Mouse (Mus musculus): ENCODE data around the gene Cfap126. TPM values are rescaled to one million over a fixed set of nuclear protein-coding genes. Genes with fewer than 3 reads are reported as not detected.
"Not testable (repeated sequence)": the region's sequence is repeated elsewhere in the genome, so short reads cannot be mapped to it uniquely, and the experiment has no call there.

Cfap126 gene
- polyA plus RNA-seq, 1 experiment: 16.7 TPM

DNA sequence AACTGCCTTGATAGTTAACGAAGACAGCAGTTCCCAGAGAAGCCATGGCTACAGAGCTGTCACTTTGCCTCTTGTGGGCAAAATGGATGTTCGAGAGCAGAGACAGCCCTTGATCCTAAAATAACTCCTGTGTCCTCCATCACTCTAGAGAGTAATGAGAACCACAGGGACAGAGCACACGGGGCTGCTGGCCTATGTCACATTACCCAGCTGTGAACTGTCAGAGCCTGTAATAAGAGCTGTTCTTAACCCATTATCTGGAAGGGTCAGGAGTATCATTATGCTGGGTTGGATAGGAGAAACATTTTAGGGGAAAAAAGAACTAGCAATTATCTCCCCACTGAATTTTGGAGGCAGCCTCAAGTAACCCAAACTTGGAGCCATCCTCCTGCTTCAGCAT lies 7.2 kb downstream of the Cfap126 start:
- 51% methylated on average over 3 of the region's 3 CpGs for WGBS
- no peak for DNase-seq
- Histone ChIP-seq H3K4me1 (ENCODE audit: control insufficient read depth, insufficient read depth, low read length) (no peaks in the 10 kb centered on the region; the same call in 1 of the 2 replicates), H3K36me3 (ENCODE audit: control insufficient read depth, insufficient read depth, low read length) (no peaks in the 10 kb centered on the region), H3K27ac (ENCODE audit: insufficient read depth, low read depth, low read length) (no peak overlapping the region), H3K4me3 (ENCODE audit: insufficient read depth, low read depth, low read length) (no peak overlapping the region), H3K27me3 (replicated peaks; ENCODE audit: control insufficient read depth, insufficient read depth, low read length) (no peaks in the 10 kb centered on the region)
- no peak for TF ChIP-seq POLR2A (IDR thresholded peaks at IDR 0.05; ENCODE audit: low read depth, low read length)
- no peak for TF ChIP-seq CTCF (conservative IDR thresholded peaks at IDR 0.05; ENCODE audit: insufficient read depth, insufficient read length, low read depth, low read length)

DNA sequence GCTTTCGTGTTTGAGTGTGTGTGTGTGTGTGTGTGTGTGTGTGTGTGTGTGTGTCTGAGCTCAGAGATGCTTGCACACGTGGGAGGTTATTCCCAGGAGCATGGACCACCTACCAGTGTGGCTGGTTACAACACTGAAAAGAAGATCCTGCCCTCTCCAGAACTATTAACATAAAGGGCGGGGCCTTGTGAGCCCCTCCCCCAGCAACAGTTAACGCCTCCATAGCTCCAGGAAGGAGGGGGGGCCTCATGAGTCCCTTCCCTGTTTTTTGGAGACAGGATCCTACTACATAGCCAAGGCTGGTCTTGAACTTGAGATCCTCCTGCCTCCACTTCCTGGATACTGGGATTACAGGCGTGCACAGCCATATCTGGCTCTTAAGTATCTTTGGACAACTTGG lies 8.1 kb downstream of the Cfap126 start:
- no peak for DNase-seq
- TF ChIP-seq CTCF (conservative IDR thresholded peaks at IDR 0.05; ENCODE audit: insufficient read depth, insufficient read length, low read depth, low read length): no peak
- no peak for TF ChIP-seq POLR2A (IDR thresholded peaks at IDR 0.05; ENCODE audit: low read depth, low read length)
- WGBS: 58% methylated on average over 5 of the region's 5 CpGs
- Histone ChIP-seq H3K27me3 (replicated peaks; ENCODE audit: control insufficient read depth, insufficient read depth, low read length) (no peaks in the 10 kb centered on the region), H3K4me1 (ENCODE audit: control insufficient read depth, insufficient read depth, low read length) (no peaks in the 10 kb centered on the region; the same call in 1 of the 2 replicates), H3K36me3 (ENCODE audit: control insufficient read depth, insufficient read depth, low read length) (no peaks in the 10 kb centered on the region), H3K27ac (ENCODE audit: insufficient read depth, low read depth, low read length) (no peak overlapping the region), H3K4me3 (ENCODE audit: insufficient read depth, low read depth, low read length) (no peak overlapping the region)

- no peak for TF ChIP-seq POLR2A (IDR thresholded peaks at IDR 0.05; ENCODE audit: low read depth, low read length)
- TF ChIP-seq CTCF (conservative IDR thresholded peaks at IDR 0.05; ENCODE audit: insufficient read depth, insufficient read length, low read depth, low read length): no peak
- H3K36me3 ChIP-seq (ENCODE audit: control insufficient read depth, insufficient read depth, low read length): no peaks in the 10 kb centered on the region
- no peaks in the 10 kb centered on the region; the same call in 1 of the 2 replicates for H3K4me1 ChIP-seq (ENCODE audit: control insufficient read depth, insufficient read depth, low read length)
- H3K4me3 ChIP-seq (ENCODE audit: insufficient read depth, low read depth, low read length): no peak overlapping the region
- WGBS: 23% methylated on average over 7 of the region's 7 CpGs
- H3K27ac ChIP-seq (ENCODE audit: insufficient read depth, low read depth, low read length): no peak overlapping the region
- no peaks in the 10 kb centered on the region for H3K27me3 ChIP-seq (replicated peaks; ENCODE audit: control insufficient read depth, insufficient read depth, low read length)
- DNase-seq: peak; percentile 74
These were observed 9.2 kb downstream of the Cfap126 start for GRCm38 (mm10) chr1:171122932-171123331.

DNA sequence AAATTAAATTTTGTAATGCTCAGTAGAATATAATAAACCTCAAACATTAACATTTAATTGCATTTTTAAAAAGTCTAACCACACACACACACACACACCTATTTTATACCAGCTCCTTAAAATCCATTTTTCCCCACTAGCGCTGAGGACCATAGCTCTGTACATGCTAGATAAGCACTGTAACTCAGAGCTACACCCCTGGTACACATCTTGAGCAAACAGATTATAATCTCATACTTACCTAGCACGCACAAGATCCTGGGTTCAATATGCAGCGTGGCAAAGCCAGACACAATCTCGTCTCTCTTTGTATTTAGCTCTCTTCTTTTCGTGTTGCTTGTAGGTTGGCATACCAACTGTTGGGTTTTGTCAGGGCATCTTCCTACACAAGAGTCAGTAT lies 10.7 kb downstream of the Cfap126 start:
- TF ChIP-seq POLR2A (IDR thresholded peaks at IDR 0.05; ENCODE audit: low read depth, low read length) (no peak), CTCF (conservative IDR thresholded peaks at IDR 0.05; ENCODE audit: insufficient read depth, insufficient read length, low read depth, low read length) (no peak)
- Histone ChIP-seq H3K27me3 (replicated peaks; ENCODE audit: control insufficient read depth, insufficient read depth, low read length) (no peaks in the 10 kb centered on the region), H3K4me3 (ENCODE audit: insufficient read depth, low read depth, low read length) (no peak overlapping the region), H3K4me1 (ENCODE audit: control insufficient read depth, insufficient read depth, low read length) (no peaks in the 10 kb centered on the region; the same call in 1 of the 2 replicates), H3K27ac (ENCODE audit: insufficient read depth, low read depth, low read length) (no peak overlapping the region), H3K36me3 (ENCODE audit: control insufficient read depth, insufficient read depth, low read length) (no peaks in the 10 kb centered on the region; the same call in 1 of the 2 replicates)
- no peak for DNase-seq
- WGBS: 95% methylated on average over 5 of the region's 5 CpGs

- 31% methylated on average over 7 of the region's 7 CpGs for WGBS
- TF ChIP-seq POLR2A (IDR thresholded peaks at IDR 0.05; ENCODE audit: low read depth, low read length): no peak
- TF ChIP-seq CTCF (conservative IDR thresholded peaks at IDR 0.05; ENCODE audit: insufficient read depth, insufficient read length, low read depth, low read length): peak; percentile 44; the same call in 1 of the 2 replicates
- Histone ChIP-seq H3K36me3 (ENCODE audit: control insufficient read depth, insufficient read depth, low read length) (peaks cover 3% of the 10 kb centered on the region), H3K27ac (ENCODE audit: insufficient read depth, low read depth, low read length) (no peak overlapping the region), H3K4me3 (ENCODE audit: insufficient read depth, low read depth, low read length) (no peak overlapping the region), H3K4me1 (ENCODE audit: control insufficient read depth, insufficient read depth, low read length) (peaks cover 10% of the 10 kb centered on the region), H3K27me3 (replicated peaks; ENCODE audit: control insufficient read depth, insufficient read depth, low read length) (no peaks in the 10 kb centered on the region)
- DNase-seq: peak; percentile 93
These were observed 15.5 kb downstream of the Cfap126 start for GRCm38 (mm10) chr1:171129251-171129650.

DNA sequence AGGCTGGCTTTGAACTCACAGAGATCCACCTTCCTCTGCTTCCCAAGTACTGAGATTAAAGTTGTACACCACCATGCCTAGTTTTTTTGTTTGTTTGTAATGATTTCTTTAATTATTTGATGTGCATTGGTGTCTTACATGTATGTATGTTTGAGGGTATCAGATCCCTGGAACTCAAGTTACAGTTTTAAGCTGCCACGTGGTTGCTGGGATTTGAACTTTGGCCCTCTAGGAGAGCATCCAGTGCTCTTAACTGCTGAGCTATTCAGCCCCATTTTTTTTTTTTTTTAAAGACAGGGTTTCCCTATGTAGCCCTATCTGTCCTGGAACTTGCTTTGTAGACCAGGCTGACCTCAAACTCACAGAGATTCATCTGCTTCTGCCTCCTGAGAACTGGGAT lies 17.3 kb downstream of the Cfap126 start:
- TF ChIP-seq POLR2A (IDR thresholded peaks at IDR 0.05; ENCODE audit: low read depth, low read length): no peak
- TF ChIP-seq CTCF (conservative IDR thresholded peaks at IDR 0.05; ENCODE audit: insufficient read depth, insufficient read length, low read depth, low read length): no peak
- Histone ChIP-seq H3K27me3 (replicated peaks; ENCODE audit: control insufficient read depth, insufficient read depth, low read length) (no peaks in the 10 kb centered on the region), H3K4me1 (ENCODE audit: control insufficient read depth, insufficient read depth, low read length) (peaks cover 10% of the 10 kb centered on the region), H3K27ac (ENCODE audit: insufficient read depth, low read depth, low read length) (peak overlapping the region; percentile 37; the same call in 1 of the 2 replicates), H3K4me3 (ENCODE audit: insufficient read depth, low read depth, low read length) (no peak overlapping the region), H3K36me3 (ENCODE audit: control insufficient read depth, insufficient read depth, low read length) (peaks cover 10% of the 10 kb centered on the region)
- peak; percentile 74 for DNase-seq
- 50% methylated on average over 1 of the region's 1 CpGs for WGBS

DNA sequence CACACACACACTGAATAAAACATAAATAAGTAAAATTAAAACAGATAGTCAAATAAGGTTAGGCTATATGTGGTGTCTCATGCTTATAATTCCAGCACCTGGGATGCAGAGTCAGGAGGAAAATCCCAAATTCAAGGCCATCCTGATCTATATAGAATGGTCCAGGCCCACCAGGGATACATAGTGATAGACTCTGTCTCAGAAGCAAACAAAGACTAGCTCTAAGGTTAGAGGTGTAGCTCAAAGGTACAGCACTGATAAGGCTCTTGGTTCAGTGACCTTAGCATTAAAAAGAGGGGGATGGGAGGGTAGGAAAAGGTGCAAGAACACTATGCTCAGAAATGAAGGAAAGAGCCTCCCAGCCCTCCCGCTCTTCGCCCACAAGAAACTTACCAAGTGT lies 21.9 kb downstream of the Cfap126 start:
- WGBS: 98% methylated on average over 2 of the region's 2 CpGs
- DNase-seq: no peak
- no peak overlapping the region for H3K27ac ChIP-seq (ENCODE audit: insufficient read depth, low read depth, low read length)
- 0 out of 2 replicates have a peak, but pooled peaks cover 3% of the 10 kb centered on the region for H3K4me1 ChIP-seq (ENCODE audit: control insufficient read depth, insufficient read depth, low read length)
- no peak overlapping the region for H3K4me3 ChIP-seq (ENCODE audit: insufficient read depth, low read depth, low read length)
- TF ChIP-seq CTCF (conservative IDR thresholded peaks at IDR 0.05; ENCODE audit: insufficient read depth, insufficient read length, low read depth, low read length) (no peak), POLR2A (IDR thresholded peaks at IDR 0.05; ENCODE audit: low read depth, low read length) (no peak)
- H3K36me3 ChIP-seq (ENCODE audit: control insufficient read depth, insufficient read depth, low read length): peaks cover 14% of the 10 kb centered on the region
- H3K27me3 ChIP-seq (replicated peaks; ENCODE audit: control insufficient read depth, insufficient read depth, low read length): no peaks in the 10 kb centered on the region

DNA sequence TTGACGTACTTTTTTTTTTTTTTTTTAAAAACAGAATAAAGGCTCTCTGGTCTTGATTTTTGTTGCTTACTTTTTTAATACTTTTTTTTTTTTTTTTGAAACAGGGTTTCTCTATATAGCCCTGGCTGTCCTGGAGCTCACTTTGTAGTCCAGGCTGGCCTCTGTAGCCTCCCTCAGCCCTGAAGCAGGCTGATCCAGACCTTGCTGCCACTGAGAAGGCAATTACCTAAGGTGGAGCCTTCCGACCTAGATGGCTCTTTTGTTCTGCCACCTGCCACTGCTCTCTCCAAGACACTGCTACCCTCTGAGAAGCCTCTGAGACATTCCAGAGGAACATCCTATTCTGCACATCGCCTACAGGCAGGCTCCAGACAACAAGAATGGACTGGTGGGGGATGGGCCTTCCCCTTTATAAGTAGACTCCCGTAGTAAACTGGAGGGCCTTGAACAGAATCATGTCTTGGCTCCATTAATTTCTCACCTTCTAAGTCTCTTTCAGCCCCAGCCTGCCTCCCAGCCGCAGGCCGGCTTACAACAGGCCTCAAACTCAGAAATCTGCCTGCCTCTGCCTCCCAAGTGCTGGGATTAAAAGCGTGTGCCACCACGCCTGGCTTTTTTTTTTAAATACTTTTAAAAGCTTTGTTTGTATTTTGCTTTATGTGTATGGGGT lies 23.9 kb downstream of the Cfap126 start:
- 91% methylated on average over 8 of the region's 8 CpGs for WGBS
- H3K36me3 ChIP-seq (ENCODE audit: control insufficient read depth, insufficient read depth, low read length): peaks cover 14% of the 10 kb centered on the region
- not testable (repeated sequence) for H3K27ac ChIP-seq (ENCODE audit: insufficient read depth, low read depth, low read length); H3K4me3 ChIP-seq (ENCODE audit: insufficient read depth, low read depth, low read length); H3K4me1 ChIP-seq (ENCODE audit: control insufficient read depth, insufficient read depth, low read length); DNase-seq; H3K27me3 ChIP-seq (replicated peaks; ENCODE audit: control insufficient read depth, insufficient read depth, low read length)

- DNase-seq: peak; percentile 92
- H3K4me3 ChIP-seq (ENCODE audit: insufficient read depth, low read depth, low read length); H3K27me3 ChIP-seq (replicated peaks; ENCODE audit: control insufficient read depth, insufficient read depth, low read length); H3K27ac ChIP-seq (ENCODE audit: insufficient read depth, low read depth, low read length); H3K4me1 ChIP-seq (ENCODE audit: control insufficient read depth, insufficient read depth, low read length); H3K36me3 ChIP-seq (ENCODE audit: control insufficient read depth, insufficient read depth, low read length): not testable (repeated sequence)
- 42% methylated on average over 11 of the region's 11 CpGs for WGBS
These were observed 29.3 kb downstream of the Cfap126 start for GRCm38 (mm10) chr1:171142981-171143380.

All from kidney, adult 2 months (tissue).